Mouse (Mus musculus) midbrain, embryonic 12.5 days (tissue): ENCODE data around the gene Vmn1r218. TPM values are rescaled to one million over a fixed set of nuclear protein-coding genes. Genes with fewer than 3 reads are reported as not detected.
"Not testable (repeated sequence)": the region's sequence is repeated elsewhere in the genome, so short reads cannot be mapped to it uniquely, and the experiment has no call there.

Source experiments
- ATAC-seq: fragments of 200-750 bp; cut with Nextera tagmentation; 2 replicates; pipeline ENCODE4 v1.8.0; 2017; ENCODE audit warnings: low read depth, moderate TSS enrichment, moderate library complexity; ENCODE audit not compliant: low FRiP score
- H3K27ac ChIP-seq: fragments of 300-500 bp; sonication (generic); replicated peaks from 2 replicates; pipeline ENCODE4 v1.5.1; 2016; ENCODE audit warnings: mild to moderate bottlenecking
- H3K27me3 ChIP-seq: fragments of 300-500 bp; sonication (generic); 2 replicates; pipeline ENCODE4 v1.6.1; 2016; ENCODE audit warnings: mild to moderate bottlenecking
- H3K36me3 ChIP-seq: fragments of 300-500 bp; sonication (generic); 2 replicates; pipeline ENCODE4 v1.6.1; 2016
- H3K4me1 ChIP-seq: fragments of 300-500 bp; sonication (generic); 2 replicates; pipeline ENCODE4 v1.6.1; 2016
- H3K4me2 ChIP-seq: fragments of 300-500 bp; sonication (generic); replicated peaks from 2 replicates; pipeline ENCODE4 v1.6.1; 2016; ENCODE audit warnings: mild to moderate bottlenecking, moderate library complexity
- H3K4me3 ChIP-seq: fragments of 300-500 bp; sonication (generic); 2 replicates; pipeline ENCODE4 v1.5.1; 2016; ENCODE audit warnings: mild to moderate bottlenecking
- H3K9ac ChIP-seq: fragments of 300-500 bp; sonication (generic); replicated peaks from 2 replicates; pipeline ENCODE4 v1.6.1; 2016; ENCODE audit warnings: mild to moderate bottlenecking, moderate library complexity
- H3K9me3 ChIP-seq: fragments of 300-500 bp; sonication (generic); 2 replicates; pipeline ENCODE4 v1.6.1; 2016; ENCODE audit warnings: mild to moderate bottlenecking
- WGBS: fragments of 180-500 bp; shearing (Covaris S2); methylation state at CpG from one replicate; pipeline ENCODE4 v1.1.7; 2016; 5-methylcytosine and 5-hydroxymethylcytosine counted together
- polyA plus RNA-seq: library from polyadenylated mRNA; unstranded; fragments of >200 nt; fragmentation: Nextera tagmentation; extraction: Ambion mirVana; gene quantifications from 2 replicates; pipeline ENCODE4 v1.2.1, GENCODE M21; 2016

Gene Vmn1r218
- not detected in 2 replicates for polyA plus RNA-seq

DNA sequence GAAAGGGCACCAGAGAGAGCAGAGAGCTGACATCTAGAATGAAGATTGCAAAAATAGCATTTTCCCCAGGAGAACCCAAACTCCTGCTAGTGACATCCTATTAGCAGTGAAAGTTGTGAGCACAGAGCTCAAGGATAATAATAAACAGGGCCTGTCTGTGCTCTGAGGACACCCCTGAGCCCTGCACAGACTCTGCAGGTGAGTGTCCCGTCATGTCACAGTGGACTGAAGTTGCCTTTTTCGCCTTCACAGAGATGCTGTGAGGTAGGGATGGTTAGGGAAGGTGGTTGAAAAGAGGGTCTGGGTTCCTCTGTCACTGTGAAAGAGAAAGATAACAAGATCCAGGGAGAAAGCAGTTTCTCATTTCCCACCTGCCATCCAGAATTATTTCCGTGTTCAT, at the start of gene Vmn1r218:
Gene Vmn1r218, plus strand, starts transcription at position 57 of the 400 bp plus-strand sequence.
- no peak for ATAC-seq
- 75% methylated on average over 3 of the region's 3 CpGs for WGBS
- Histone ChIP-seq H3K27me3 (no peaks in the 10 kb centered on the region), H3K36me3 (no peaks in the 10 kb centered on the region), H3K27ac (no peak within 1 kb of the TSS), H3K9me3 (no peaks in the 10 kb centered on the region), H3K4me2 (no peak within 1 kb of the TSS), H3K9ac (no peak within 1 kb of the TSS), H3K4me1 (no peaks in the 10 kb centered on the region), H3K4me3 (no peak within 1 kb of the TSS)

DNA sequence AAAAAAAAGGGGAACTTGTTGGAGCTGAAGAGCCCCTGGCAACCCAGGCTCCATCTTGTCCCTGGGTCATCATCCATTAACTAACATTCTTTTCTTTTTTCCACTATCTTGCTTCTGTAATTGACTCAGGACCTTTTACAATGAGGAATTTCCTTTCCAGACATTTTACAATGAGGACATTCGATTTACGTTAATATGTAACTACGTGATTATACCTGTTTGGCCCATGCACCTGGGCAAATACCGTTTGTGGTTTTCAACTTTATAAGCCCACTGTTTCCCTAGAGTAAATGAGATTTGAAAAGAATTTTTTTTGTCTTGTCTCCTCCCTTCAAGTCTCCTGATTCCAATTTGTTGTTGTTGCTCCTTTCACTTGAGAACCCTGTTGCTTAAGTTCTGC, 38.6 kb upstream of the Vmn1r218 start:
- no peak overlapping the region for H3K27ac ChIP-seq
- H3K36me3 ChIP-seq = no peaks in the 10 kb centered on the region
- H3K4me3 ChIP-seq = no peak overlapping the region
- no peaks in the 10 kb centered on the region for H3K27me3 ChIP-seq
- H3K4me1 ChIP-seq = no peaks in the 10 kb centered on the region
- H3K4me2 ChIP-seq = no peak overlapping the region
- no peak overlapping the region for H3K9ac ChIP-seq
- no peaks in the 10 kb centered on the region for H3K9me3 ChIP-seq
- WGBS = 93% methylated on average over 4 of the region's 4 CpGs
- ATAC-seq = no peak

DNA sequence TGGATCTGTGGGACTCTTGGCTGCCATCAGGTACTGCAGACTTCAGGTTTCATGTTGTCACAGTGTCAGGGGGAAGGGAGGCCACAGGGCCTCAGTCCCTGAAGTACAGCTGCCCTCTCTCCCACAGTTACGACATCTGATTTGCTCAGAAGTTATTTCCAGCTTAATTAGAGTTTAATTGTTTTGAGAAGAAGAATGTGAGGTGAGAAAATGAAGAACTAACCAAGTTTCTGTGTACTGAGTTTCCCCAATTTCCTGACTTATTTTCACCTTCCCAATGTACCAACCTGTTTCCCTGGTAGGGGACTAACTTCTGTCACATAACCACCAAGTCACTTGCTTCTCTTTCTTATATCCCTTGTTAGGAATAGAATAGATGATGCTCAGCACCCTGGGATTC, 14.8 kb upstream of the Vmn1r218 start, which contains the start of gene Vmn1r217:
Gene Vmn1r217, minus strand, starts transcription at position 101 of the 400 bp plus-strand sequence.
- 76% methylated on average over 1 of the region's 1 CpGs for WGBS
- not testable (repeated sequence) for ATAC-seq

DNA sequence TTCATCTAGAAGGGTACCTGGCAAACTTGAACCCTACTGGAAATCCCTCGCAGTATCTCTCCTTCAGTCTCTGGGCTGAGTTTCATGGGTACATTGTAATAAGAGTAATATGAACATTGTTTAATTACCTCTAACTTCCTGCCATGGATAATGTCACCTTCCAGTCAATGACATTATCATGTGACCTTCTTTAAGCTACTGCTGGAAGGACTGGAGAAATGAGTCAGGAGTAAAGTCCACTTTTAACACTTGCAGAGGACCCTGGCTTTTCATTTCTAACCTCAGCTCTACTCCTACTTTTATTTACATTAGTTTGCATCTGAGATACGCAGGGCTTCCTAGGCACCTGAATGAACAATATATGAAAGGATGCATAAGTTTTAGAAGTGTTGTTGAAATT, 12.3 kb upstream of the Vmn1r218 start:
- 90% methylated on average over 2 of the region's 2 CpGs for WGBS
- H3K4me3 ChIP-seq = no peak overlapping the region
- no peak overlapping the region for H3K27ac ChIP-seq
- no peaks in the 10 kb centered on the region for H3K4me1 ChIP-seq
- H3K36me3 ChIP-seq = no peaks in the 10 kb centered on the region
- ATAC-seq = no peak
- no peak overlapping the region for H3K9ac ChIP-seq
- H3K4me2 ChIP-seq = no peak overlapping the region
- H3K27me3 ChIP-seq = no peaks in the 10 kb centered on the region
- no peaks in the 10 kb centered on the region for H3K9me3 ChIP-seq

More for the DNA sequence above, 14.8 kb upstream of the Vmn1r218 start, which contains the start of gene Vmn1r217:
- H3K27ac ChIP-seq, H3K4me1 ChIP-seq, H3K9me3 ChIP-seq, H3K9ac ChIP-seq, H3K4me3 ChIP-seq, H3K36me3 ChIP-seq, H3K27me3 ChIP-seq, H3K4me2 ChIP-seq: not testable (repeated sequence)

DNA sequence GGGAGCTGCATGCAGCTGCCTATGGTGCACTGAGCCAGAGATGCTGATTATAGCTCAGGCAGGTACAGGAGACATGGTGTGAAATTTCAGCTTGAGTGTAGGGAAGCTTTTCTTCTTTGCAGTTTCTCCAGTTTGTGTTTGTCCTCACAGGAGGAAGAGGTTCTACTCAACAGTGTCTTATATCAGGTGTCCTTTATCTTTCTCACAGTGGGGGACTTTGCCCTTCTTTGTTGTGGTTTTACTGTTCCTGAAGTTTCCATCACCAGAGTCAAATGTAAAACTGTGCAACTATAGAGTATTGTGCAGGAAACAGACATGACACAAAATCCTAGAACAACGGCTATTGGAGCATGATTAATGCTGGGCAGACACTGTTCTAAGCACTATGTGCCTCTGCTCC, 546 bp downstream of the Vmn1r218 start:
- WGBS = 70% methylated on average over 1 of the region's 1 CpGs

DNA sequence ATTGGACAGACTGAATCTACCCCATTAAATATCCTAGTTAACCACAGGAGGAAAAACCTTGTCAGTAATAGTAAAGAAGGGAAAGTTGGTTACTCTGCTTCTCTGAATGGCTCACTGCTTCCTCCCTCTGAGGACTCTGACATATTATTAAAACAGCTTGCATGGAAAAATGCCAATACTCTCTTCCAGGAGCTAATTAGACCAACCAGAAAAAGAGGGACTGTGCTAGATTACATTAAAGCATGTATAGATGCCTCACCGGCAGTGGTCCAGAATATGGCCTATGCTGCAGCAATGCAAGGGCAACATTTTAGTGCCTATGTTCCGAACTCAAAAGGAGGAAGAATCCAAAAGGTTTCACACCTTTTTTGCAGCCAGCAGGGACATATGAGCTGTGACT, 5.9 kb downstream of the Vmn1r218 start:
- H3K9ac ChIP-seq = no peak overlapping the region
- no peaks in the 10 kb centered on the region for H3K27me3 ChIP-seq
- no peak overlapping the region for H3K27ac ChIP-seq
- H3K4me1 ChIP-seq = no peaks in the 10 kb centered on the region
- H3K9me3 ChIP-seq = no peaks in the 10 kb centered on the region
- H3K4me3 ChIP-seq = no peak overlapping the region
- no peak for ATAC-seq
- WGBS = 91% methylated on average over 2 of the region's 2 CpGs
- no peaks in the 10 kb centered on the region for H3K36me3 ChIP-seq
- no peak overlapping the region for H3K4me2 ChIP-seq

More for the DNA sequence above, 546 bp downstream of the Vmn1r218 start:
- no peaks in the 10 kb centered on the region for H3K9me3 ChIP-seq
- H3K4me3 ChIP-seq = no peak overlapping the region
- H3K27me3 ChIP-seq = no peaks in the 10 kb centered on the region
- H3K4me1 ChIP-seq = no peaks in the 10 kb centered on the region
- H3K27ac ChIP-seq = no peak overlapping the region
- H3K36me3 ChIP-seq = no peaks in the 10 kb centered on the region
- H3K4me2 ChIP-seq = no peak overlapping the region
- H3K9ac ChIP-seq = no peak overlapping the region
- no peak for ATAC-seq

DNA sequence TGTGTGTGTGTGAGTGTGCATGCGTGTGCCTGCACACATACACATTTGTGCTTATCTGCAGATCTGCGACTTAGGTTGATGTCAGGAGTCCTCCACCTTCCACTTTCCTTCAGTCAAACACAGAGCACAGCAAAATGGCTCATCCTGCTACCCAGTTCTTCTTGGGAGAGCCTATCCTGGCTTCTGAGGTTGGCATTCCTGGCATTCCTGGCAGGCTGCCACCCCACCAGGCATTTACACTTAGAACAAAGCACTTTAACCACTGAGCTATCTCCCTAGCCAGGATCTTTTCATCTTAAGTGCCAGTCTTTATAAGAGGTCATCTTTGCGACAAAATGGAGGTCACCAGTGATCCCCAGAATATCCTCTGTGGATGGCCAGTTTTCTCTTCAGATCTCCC, 24.9 kb downstream of the Vmn1r218 start:
- Histone ChIP-seq H3K27me3 (no peaks in the 10 kb centered on the region), H3K4me2 (no peak overlapping the region), H3K9me3 (no peaks in the 10 kb centered on the region), H3K4me1 (no peaks in the 10 kb centered on the region), H3K9ac (no peak overlapping the region), H3K36me3 (no peaks in the 10 kb centered on the region), H3K27ac (no peak overlapping the region), H3K4me3 (no peak overlapping the region)
- 70% methylated on average over 3 of the region's 3 CpGs for WGBS
- ATAC-seq = peak; percentile 34; the same call in 1 of the 2 replicates

DNA sequence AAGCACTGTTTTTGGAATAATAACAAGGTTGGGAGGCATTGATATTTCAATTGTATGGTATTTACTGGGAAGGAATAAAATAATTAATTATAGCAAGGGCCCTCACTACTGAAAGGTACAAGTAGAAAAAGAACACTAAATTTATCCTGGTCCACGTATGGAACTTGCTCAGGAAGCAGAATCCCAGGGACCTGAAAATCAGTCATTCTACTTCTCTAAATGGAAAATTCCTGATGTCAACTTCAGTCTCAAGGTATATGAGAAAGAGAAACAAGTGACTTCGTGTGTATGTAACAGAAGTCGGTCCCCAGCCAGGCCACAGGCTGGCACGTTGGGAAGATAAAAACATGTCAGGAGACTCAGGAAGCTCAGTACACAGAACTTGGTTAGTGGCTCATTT, 26.1 kb downstream of the Vmn1r218 start, which contains the start of gene Vmn1r219:
Gene Vmn1r219, plus strand, starts transcription at position 301 of the 400 bp plus-strand sequence.
- ATAC-seq = no peak
- no peak within 1 kb of the TSS for H3K4me3 ChIP-seq
- H3K27me3 ChIP-seq = no peaks in the 10 kb centered on the region
- no peak within 1 kb of the TSS for H3K9ac ChIP-seq
- no peaks in the 10 kb centered on the region for H3K36me3 ChIP-seq
- H3K9me3 ChIP-seq = no peaks in the 10 kb centered on the region
- 84% methylated on average over 4 of the region's 4 CpGs for WGBS
- no peak within 1 kb of the TSS for H3K27ac ChIP-seq
- H3K4me1 ChIP-seq = no peaks in the 10 kb centered on the region
- no peak within 1 kb of the TSS for H3K4me2 ChIP-seq

DNA sequence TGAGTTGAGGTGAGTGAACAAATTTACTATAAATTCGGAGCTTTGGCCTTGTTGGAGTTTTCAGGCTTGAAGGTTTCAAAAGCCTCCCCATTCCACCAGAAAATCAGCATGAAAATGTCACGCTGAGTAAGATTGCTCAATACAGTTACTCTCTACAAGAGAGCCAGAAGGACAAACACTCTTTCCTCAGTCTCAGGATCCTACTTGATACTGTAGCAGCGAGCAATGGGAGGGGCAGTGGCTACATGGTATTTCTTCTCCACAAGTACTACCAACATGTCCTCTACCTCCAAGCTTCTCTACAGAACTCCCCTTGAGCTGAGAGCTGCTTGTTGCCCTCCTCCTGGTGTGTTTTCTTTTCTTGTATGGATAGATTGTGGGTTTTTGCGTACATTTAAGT, 33.5 kb downstream of the Vmn1r218 start:
- H3K27me3 ChIP-seq, H3K4me1 ChIP-seq, H3K9me3 ChIP-seq, H3K4me3 ChIP-seq, H3K4me2 ChIP-seq, ATAC-seq, H3K9ac ChIP-seq, H3K36me3 ChIP-seq, H3K27ac ChIP-seq: not testable (repeated sequence)
- 85% methylated on average over 4 of the region's 4 CpGs for WGBS

DNA sequence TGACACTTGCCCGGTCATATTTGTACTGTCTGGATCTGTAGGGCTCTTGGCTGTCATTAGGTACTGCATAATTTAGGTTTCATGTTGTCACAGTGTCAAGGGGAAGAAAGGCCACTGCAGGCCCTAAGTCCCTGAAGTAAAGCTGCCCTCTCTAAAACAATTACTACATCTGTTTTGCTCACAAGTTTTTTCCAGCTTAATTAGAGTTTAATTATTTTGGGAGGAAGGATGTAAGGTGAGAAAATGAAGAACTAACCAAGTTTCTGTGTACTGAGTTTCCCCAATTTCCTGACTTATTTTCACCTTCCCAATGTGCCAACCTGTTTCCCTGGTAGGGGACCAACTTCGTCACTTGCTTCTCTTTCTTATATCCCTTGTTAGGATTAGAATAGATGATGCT, 54.9 kb downstream of the Vmn1r218 start, which contains the start of gene Vmn1r220:
Gene Vmn1r220, minus strand, starts transcription at position 101 of the 400 bp plus-strand sequence.
- H3K9me3 ChIP-seq = no peaks in the 10 kb centered on the region
- no peak within 1 kb of the TSS for H3K4me2 ChIP-seq
- H3K36me3 ChIP-seq = no peaks in the 10 kb centered on the region
- H3K4me3 ChIP-seq = no peak within 1 kb of the TSS
- no peaks in the 10 kb centered on the region for H3K4me1 ChIP-seq
- no peak for ATAC-seq
- H3K27ac ChIP-seq = no peak within 1 kb of the TSS
- H3K27me3 ChIP-seq = no peaks in the 10 kb centered on the region
- H3K9ac ChIP-seq = no peak within 1 kb of the TSS
- 88% methylated on average over 2 of the region's 2 CpGs for WGBS

Other genes with a start within 250 kb of the Vmn1r218 start
- not detected in 2 replicates for gene Vmn1r212, start 248.9 kb upstream of the Vmn1r218 start, polyA plus RNA-seq
- gene Vmn1r213, start 125.5 kb upstream of the Vmn1r218 start, polyA plus RNA-seq = not detected in 2 replicates
- gene Vmn1r214, start 102.7 kb upstream of the Vmn1r218 start, polyA plus RNA-seq = not detected in 2 replicates
- gene Vmn1r215, start 65.1 kb upstream of the Vmn1r218 start, polyA plus RNA-seq = not detected in 2 replicates
- gene Vmn1r217, start 14.9 kb upstream of the Vmn1r218 start, polyA plus RNA-seq = not detected in 2 replicates
- not detected in 2 replicates for gene Vmn1r219, start 26.2 kb downstream of the Vmn1r218 start, polyA plus RNA-seq
- gene Vmn1r220, start 54.8 kb downstream of the Vmn1r218 start, polyA plus RNA-seq = not detected in 2 replicates
- not detected in 2 replicates for gene Vmn1r221, start 81.0 kb downstream of the Vmn1r218 start, polyA plus RNA-seq
- not detected in 2 replicates for gene Vmn1r222, start 102.8 kb downstream of the Vmn1r218 start, polyA plus RNA-seq
- gene Vmn1r223, start 114.0 kb downstream of the Vmn1r218 start, polyA plus RNA-seq = not detected in 2 replicates
- 66.1 and 66.9 TPM in 2 replicates for gene Zfp322a, start 236.1 kb downstream of the Vmn1r218 start, polyA plus RNA-seq